Comparison of ENCODE assay signal across 10 mouse cellular contexts in the genomic region with DNA sequence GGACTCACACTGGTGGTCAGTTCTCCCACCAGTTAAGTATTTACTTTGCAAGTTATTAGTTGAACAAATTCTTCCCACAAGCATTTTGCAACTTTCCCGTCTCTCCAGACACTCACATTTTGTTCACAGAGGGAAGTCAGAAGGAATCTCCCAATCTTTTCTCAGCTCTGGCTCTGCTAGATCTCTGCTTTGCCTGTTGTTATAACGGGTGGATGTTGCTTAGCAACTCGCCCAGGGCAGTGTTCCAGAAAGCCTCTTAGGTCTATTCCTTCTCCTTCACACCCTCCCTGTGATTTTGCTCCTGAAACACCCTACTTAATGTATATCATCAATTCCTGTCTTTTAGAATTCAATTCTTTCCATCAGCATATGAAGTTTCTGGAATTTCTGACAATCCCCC. TPM values are rescaled to one million over a fixed set of nuclear protein-coding genes. Genes with fewer than 3 reads are reported as not detected.
DNase-seq lines count a peak whose midpoint lies in the region; ATAC-seq and TF ChIP-seq lines count a peak whose summit lies in the region.
"Had no signal": no experiment of that assay in that cellular context is flagged by ENCODE, and none has a peak within 500 bp of the region (broad histone marks: within the 10 kb centered on the region; RNA-seq: fewer than 3 reads in every experiment).

No protein-coding gene starts in this region.

- H3K9me3 ChIP-seq in forebrain, embryonic 14.5 days (replicated peaks; ENCODE audit: control insufficient read depth, low read length) = no peaks in the 10 kb centered on the region
- H3K9me3 ChIP-seq in forebrain, embryonic 12.5 days = no peaks in the 10 kb centered on the region
- H3K9me3 ChIP-seq in stomach, postnatal 0 days (ENCODE audit: control insufficient read depth, low read length) = no peaks in the 10 kb centered on the region

- ATAC-seq in forebrain, embryonic 14.5 days = no peak
- no peak for ATAC-seq in forebrain, embryonic 12.5 days (ENCODE audit: low FRiP score)
- ATAC-seq in stomach, postnatal 0 days (ENCODE audit: low FRiP score, low TSS enrichment) = 0 out of 2 replicates have a peak, but pooled peaks have one; percentile 38

- H3K4me2 ChIP-seq in forebrain, embryonic 14.5 days (ENCODE audit: low read length) = no peak overlapping the region
- no peak overlapping the region for H3K4me2 ChIP-seq in forebrain, embryonic 12.5 days
- H3K4me2 ChIP-seq in stomach, postnatal 0 days (replicated peaks; ENCODE audit: low read depth) = no peak overlapping the region

- 40% methylated on average over 3 of the region's 3 CpGs for WGBS in forebrain, embryonic 14.5 days
- 51% methylated on average over 3 of the region's 3 CpGs for WGBS in forebrain, embryonic 12.5 days
- WGBS in stomach, postnatal 0 days = 27% methylated on average over 3 of the region's 3 CpGs

- no peak overlapping the region for H3K9ac ChIP-seq in forebrain, embryonic 14.5 days (ENCODE audit: low read length)
- no peak overlapping the region for H3K9ac ChIP-seq in forebrain, embryonic 12.5 days
- H3K9ac ChIP-seq in stomach, postnatal 0 days (ENCODE audit: low read length) = no peak overlapping the region
- H3K9ac ChIP-seq: liver, embryonic 14.5 days had no signal

- TF ChIP-seq CTCF in stomach, postnatal 0 days (IDR thresholded peaks at IDR 0.05; ENCODE audit: low read depth) = no peak

- no peaks in the 10 kb centered on the region for H3K36me3 ChIP-seq in forebrain, embryonic 14.5 days (ENCODE audit: control insufficient read depth, insufficient read depth, low read length)
- no peaks in the 10 kb centered on the region for H3K36me3 ChIP-seq in forebrain, embryonic 12.5 days (replicated peaks)
- no peaks in the 10 kb centered on the region for H3K36me3 ChIP-seq in stomach, postnatal 0 days (ENCODE audit: control insufficient read depth, insufficient read depth, low read length)

- H3K27me3 ChIP-seq in forebrain, embryonic 14.5 days (replicated peaks; ENCODE audit: control insufficient read depth, insufficient read depth, low read length) = no peaks in the 10 kb centered on the region
- 0 out of 2 replicates have a peak, but pooled peaks cover 2% of the 10 kb centered on the region for H3K27me3 ChIP-seq in forebrain, embryonic 12.5 days
- H3K27me3 ChIP-seq in stomach, postnatal 0 days (ENCODE audit: control insufficient read depth, insufficient read depth, low read length) = no peaks in the 10 kb centered on the region

- no peaks in the 10 kb centered on the region; the same call in 1 of the 2 replicates for H3K4me1 ChIP-seq in forebrain, embryonic 14.5 days (ENCODE audit: control insufficient read depth, insufficient read depth, low read length)
- H3K4me1 ChIP-seq in forebrain, embryonic 12.5 days = no peaks in the 10 kb centered on the region
- H3K4me1 ChIP-seq in stomach, postnatal 0 days (replicated peaks; ENCODE audit: control insufficient read depth, insufficient read depth) = no peaks in the 10 kb centered on the region

- no peak overlapping the region for H3K4me3 ChIP-seq in forebrain, embryonic 14.5 days (ENCODE audit: low read depth, low read length)
- no peak overlapping the region for H3K4me3 ChIP-seq in forebrain, embryonic 12.5 days (replicated peaks)
- no peak overlapping the region for H3K4me3 ChIP-seq in stomach, postnatal 0 days (ENCODE audit: low read depth, low read length)

- intact Hi-C loops in left cerebral cortex, postnatal 10 days (cut with DNase I) = no loop called here

- no peak overlapping the region for H3K27ac ChIP-seq in forebrain, embryonic 14.5 days (ENCODE audit: low read depth, low read length)
- no peak overlapping the region for H3K27ac ChIP-seq in forebrain, embryonic 12.5 days
- H3K27ac ChIP-seq in stomach, postnatal 0 days (replicated peaks) = no peak overlapping the region
- H3K27ac ChIP-seq: liver, embryonic 14.5 days had no signal

- no peak for TF ChIP-seq EP300 in stomach, postnatal 0 days (optimal IDR thresholded peaks at IDR 0.05)

- DNase-seq in forebrain, embryonic 14.5 days (ENCODE audit: low spot score) = peak; percentile 61
- DNase-seq in ovary, postnatal 36 days (ENCODE audit: low spot score) = peak; percentile 9
- DNase-seq in ovary, postnatal 10 days (ENCODE audit: low spot score) = no peak
- peak; percentile 71 to 79 for DNase-seq in left cerebral cortex, postnatal 10 days (ENCODE audit: extremely low spot score in 1 of 2, low spot score in 2 of 2)
- peak; percentile 29 for DNase-seq in stomach, postnatal 0 days (ENCODE audit: low spot score)
- no peak for DNase-seq in urinary bladder, postnatal 4 days (ENCODE audit: low spot score in 2 of 2)
- DNase-seq in thymus, postnatal 4 days = no peak
- DNase-seq: kidney, adult 11 months had no signal

RNA-seq across cellular contexts. Expression of gene Cfap44, which starts 28.9 kb away (rescaled TPM):
- polyA plus RNA-seq in forebrain, embryonic 14.5 days (2014; fragmentation: Nextera tagmentation; extraction: Ambion mirVana) = 2.4 and 3.6 TPM in 2 replicates
- polyA plus RNA-seq in forebrain, embryonic 12.5 days (2016; fragmentation: Nextera tagmentation; extraction: Ambion mirVana) = 2.4 and 3.1 TPM in 2 replicates
- 1 to 10 TPM; 6.5 to 8.6 TPM for total RNA-seq in left cerebral cortex, postnatal 10 days (2021)
- polyA plus RNA-seq in stomach, postnatal 0 days (2015; fragmentation: Nextera tagmentation; extraction: Ambion mirVana) = 0.05 and 0.13 TPM in 2 replicates

Comparison
In these comparisons a context has a peak if more than half of its experiments do, and no peak if none do; other contexts are left out.
1. DNase-seq: peak in forebrain, embryonic 14.5 days (single experiment), ovary, postnatal 36 days (single experiment), left cerebral cortex, postnatal 10 days (2 of 2) and stomach, postnatal 0 days (single experiment); none in ovary, postnatal 10 days (single experiment), urinary bladder, postnatal 4 days (0 of 2) and thymus, postnatal 4 days (single experiment).